Mouse (Mus musculus) heart, postnatal 25 days (tissue): ENCODE data around the gene Cyb5b. TPM values are rescaled to one million over a fixed set of nuclear protein-coding genes. Genes with fewer than 3 reads are reported as not detected.
"Not testable (repeated sequence)": the region's sequence is repeated elsewhere in the genome, so short reads cannot be mapped to it uniquely, and the experiment has no call there.

Experiments used
- DNase-seq: peaks from one replicate; pipeline ENCODE4 v3.0.0; 2022; ENCODE audit warnings: low spot score
- intact Hi-C: fragments of 180-260 bp; cut with DNase I; formaldehyde crosslinking; loops from one replicate; pipeline ENCODE4 v1.15.1; 2025
- total RNA-seq, 2 experiments: library from RNA; stranded (reverse); gene quantifications; 2 replicates each; pipeline ENCODE4 v1.2.3; 2021

Cyb5b gene
- total RNA-seq, 2 experiments from 2014 or later: 32.8 to 36.6 TPM

DNA sequence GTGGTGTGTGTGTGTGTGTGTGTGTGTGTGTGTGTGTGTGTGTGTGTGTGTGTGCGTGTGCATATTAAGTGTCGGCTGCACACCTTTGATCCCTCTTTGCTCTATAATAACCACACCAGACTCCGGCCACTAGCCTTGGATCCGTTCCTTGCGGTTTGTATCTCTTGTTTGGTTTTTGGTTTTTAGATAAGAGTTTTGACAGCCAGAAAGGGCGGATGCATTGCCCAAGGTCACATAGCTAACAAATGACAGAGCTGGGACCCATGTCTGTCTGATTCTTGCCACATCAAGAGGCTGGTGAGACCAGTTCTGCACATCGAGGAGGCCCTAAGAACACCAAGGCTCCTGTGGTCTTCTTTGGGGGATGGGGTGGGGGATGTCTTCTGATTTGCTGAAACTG, 58.7 kb downstream of the Cyb5b start:
- intact Hi-C loops: loop anchor here (5.0 kb wide), 1 partner anchor 57 kb away; the partner anchor contains the start of gene Cyb5b
- DNase-seq: no peak

GRCm38 (mm10) chr8:107212006-107212405, 61.6 kb downstream of the Cyb5b start:
- intact Hi-C loops: no loop called here
- no peak for DNase-seq

DNA sequence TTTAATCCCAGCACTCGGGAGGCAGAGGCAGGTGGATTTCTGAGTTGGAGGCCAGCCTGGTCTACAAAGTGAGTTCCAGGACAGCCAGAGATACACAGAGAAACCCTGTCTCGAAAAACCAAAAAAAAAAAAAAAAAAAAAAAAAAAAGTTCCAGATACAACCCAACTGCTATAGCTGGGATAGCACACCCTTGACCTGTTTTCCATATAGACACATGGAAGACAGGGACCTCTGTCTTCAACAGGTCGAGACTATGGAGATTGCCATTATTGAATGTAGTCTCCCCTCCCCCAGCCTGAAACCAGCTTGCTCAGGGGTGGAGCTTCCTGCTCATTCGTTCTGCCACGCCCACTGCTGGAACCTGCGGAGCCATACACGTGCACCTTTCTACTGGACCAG, 66.8 kb downstream of the Cyb5b start:
- DNase-seq, intact Hi-C loops: not testable (repeated sequence)

GRCm38 (mm10) chr8:107218091-107218490, 67.7 kb downstream of the Cyb5b start:
- intact Hi-C loops: no loop called here
- DNase-seq: no peak

DNA sequence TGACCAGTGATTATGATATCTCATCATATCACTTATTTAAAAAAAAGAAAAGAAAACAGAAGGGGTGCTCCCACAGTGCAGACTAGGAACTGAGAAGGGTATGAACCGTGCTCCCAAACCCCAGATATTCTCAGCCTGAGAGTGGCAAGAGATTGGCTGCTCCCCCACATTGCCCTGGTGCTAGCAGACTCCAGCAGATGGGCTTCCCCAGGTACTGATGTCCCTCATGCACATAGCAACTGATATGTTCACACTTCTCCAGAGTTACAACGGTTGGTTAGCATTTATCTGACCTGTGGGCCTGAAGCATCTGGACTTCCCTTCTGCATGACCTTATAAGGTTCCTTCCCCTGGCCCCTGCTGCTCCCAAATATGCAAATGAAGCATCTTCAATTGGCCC, 68.6 kb downstream of the Cyb5b start:
- intact Hi-C loops: no loop called here
- DNase-seq: no peak

- peak; percentile 14 for DNase-seq
- intact Hi-C loops: no loop called here
Measured at GRCm38 (mm10) chr8:107221924-107222851, 71.7 kb downstream of the Cyb5b start.

GRCm38 (mm10) chr8:107226183-107226582, 75.7 kb downstream of the Cyb5b start:
- no peak for DNase-seq

DNA sequence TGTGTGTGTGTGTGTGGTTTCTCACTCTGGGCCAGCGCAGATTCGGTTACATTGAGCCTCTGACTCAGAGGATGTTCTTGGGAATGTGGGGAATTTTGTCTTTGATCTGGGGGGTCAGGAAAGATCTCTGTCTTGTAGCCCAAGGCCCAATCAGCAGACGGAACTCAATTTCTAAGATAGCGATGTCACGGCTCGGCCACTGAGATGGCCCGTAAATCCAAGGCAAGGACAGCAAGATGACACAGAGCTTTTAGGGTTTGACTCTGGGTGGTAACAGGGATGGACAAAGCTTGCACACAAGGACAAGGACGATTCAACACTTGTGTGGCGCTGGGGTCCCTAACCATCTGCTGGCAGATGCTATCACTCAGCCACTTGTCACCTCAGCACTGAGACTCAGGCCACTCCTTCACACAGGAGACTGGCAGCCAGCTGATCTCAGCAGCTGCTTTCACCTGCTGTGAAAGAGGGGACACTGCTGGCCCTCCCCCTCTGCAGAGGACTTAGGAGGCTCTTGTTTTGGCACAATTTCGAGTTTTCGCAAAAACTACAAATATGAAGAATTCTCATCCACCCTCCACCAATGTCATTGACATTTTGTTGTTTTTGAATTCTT, 76.7 kb downstream of the Cyb5b start:
- DNase-seq: no peak
- intact Hi-C loops: no loop called here

More at GRCm38 (mm10) chr8:107226183-107226582, 75.7 kb downstream of the Cyb5b start:
- intact Hi-C loops: no loop called here

DNA sequence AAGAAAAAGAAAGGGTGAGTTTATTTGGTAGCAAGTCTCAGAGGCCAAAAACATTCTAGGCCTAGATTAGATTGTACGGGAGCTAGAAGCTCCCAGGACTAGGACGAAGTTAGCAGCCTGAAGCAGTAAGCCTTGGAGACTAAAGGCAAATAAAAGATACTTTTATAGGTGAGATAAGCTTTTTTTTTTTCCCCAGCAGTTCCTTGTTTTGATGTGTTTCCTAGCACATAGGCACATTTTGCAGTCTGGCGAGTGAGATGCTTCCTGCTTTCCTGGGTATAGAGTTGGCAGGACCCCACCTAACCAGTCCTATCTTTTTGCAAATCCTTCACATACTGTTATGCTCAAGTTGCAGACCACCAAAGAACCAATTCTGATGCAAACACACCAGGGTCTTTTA, 82.8 kb downstream of the Cyb5b start:
- intact Hi-C loops: no loop called here
- no peak for DNase-seq

- no peak for DNase-seq
Measured at GRCm38 (mm10) chr8:107233718-107234117, 83.3 kb downstream of the Cyb5b start.

More at GRCm38 (mm10) chr8:107233718-107234117, 83.3 kb downstream of the Cyb5b start:
- intact Hi-C loops: no loop called here

Other genes with a start within 250 kb of the Cyb5b start
- 10 to 100 TPM; 12.9 to 13.0 TPM for gene Sntb2, start 214.9 kb upstream of the Cyb5b start, total RNA-seq
- gene Vps4a, start 119.4 kb upstream of the Cyb5b start, total RNA-seq: 10 to 100 TPM; 62.3 to 67.0 TPM
- gene Pdf, start 102.0 kb upstream of the Cyb5b start, total RNA-seq: 10 to 100 TPM; 60.1 to 60.8 TPM
- gene Cog8, start 94.0 kb upstream of the Cyb5b start, total RNA-seq: 10 to 100 TPM; 18.2 to 19.2 TPM
- 10 to 100 TPM; 21.1 to 21.2 TPM for gene Nip7, start 93.8 kb upstream of the Cyb5b start, total RNA-seq
- gene Tmed6, start 85.0 kb upstream of the Cyb5b start, total RNA-seq: not detected
- 10 to 100 TPM; 10.5 to 13.2 TPM for gene Terf2, start 54.1 kb upstream of the Cyb5b start, total RNA-seq
- 10 to 100 TPM; 24.5 to 27.5 TPM for gene Nfat5, start 142.8 kb downstream of the Cyb5b start, total RNA-seq